Mouse (Mus musculus) lung, postnatal 25 days (tissue): ENCODE measurements around the gene Chmp1a.
A peak's percentile ranks its signal among the peaks of the same experiment; 100 is the strongest.
"Not testable (repeated sequence)": the region's sequence is repeated elsewhere in the genome, so short reads cannot be mapped to it uniquely, and the experiment has no call there.

Experiments used
- DNase-seq: peaks from one replicate; pipeline ENCODE4 v3.0.0; 2022; ENCODE audit warnings: low spot score

Chmp1a gene

DNA sequence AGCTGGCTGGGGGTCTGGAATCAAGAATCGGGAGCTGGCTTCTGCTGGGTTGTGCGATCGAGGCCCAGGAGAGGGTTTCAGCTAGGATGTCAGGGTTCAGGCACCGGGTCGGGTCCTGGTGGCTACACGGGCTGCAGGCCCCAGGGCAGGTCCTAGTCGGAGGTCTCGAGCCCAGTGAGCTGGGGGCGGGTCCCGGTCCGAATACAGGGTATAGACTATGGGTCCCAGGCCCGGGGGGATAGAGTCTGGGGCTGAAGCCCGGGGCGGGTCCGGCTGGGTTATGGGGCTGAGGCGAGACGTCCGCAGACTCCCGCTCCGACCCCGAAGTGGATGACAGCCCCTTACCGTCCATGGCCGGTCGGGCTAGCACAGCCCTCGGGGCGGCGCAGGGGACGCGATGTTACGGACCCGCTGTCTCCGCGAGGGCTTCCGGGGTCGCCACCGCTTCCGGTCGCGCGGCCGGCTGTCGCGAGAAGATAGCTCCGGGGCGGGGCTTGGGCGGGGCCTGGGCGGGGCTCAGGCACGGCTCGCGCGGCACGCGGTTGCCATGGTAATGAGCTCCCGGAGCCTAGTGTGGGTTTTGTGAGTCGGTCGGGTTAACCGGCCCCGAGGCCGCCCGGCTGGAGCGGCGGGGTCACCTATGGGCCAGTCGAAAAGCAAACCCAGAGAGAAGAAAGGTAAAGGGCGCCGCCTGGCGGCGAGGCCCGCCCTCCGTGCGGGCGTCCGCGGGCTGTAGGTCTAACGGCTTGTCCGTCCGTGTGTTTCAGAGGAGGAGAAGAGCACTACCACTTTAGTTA is at the start of gene Chmp1a, which contains the start of gene Spata33:
Chmp1a (minus strand) TSS at position 443 of the 797 bp plus-strand sequence.
Spata33 (plus strand) TSS at position 512 of the 797 bp plus-strand sequence.
- peak; percentile 90 for DNase-seq

DNA sequence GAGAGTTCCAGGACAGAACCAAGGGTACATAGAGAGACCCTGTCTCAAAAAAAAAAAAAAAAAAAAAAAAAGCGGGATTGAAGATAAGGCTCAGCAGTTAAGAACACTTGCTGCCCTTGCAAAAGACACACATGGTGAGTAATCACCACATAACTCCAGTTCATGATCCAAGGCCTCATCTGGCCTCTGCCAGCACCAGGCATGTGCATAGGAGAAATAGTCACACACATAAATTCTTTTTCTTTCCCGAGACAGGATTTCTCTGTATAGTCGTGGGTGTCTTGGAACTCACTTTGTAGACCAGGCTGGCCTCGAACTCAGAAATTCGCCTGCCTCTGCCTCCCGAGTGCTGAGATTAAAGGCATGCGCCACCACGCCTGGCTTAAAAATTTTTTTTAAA is 45.0 kb upstream of the Chmp1a start:
- not testable (repeated sequence) for DNase-seq

DNA sequence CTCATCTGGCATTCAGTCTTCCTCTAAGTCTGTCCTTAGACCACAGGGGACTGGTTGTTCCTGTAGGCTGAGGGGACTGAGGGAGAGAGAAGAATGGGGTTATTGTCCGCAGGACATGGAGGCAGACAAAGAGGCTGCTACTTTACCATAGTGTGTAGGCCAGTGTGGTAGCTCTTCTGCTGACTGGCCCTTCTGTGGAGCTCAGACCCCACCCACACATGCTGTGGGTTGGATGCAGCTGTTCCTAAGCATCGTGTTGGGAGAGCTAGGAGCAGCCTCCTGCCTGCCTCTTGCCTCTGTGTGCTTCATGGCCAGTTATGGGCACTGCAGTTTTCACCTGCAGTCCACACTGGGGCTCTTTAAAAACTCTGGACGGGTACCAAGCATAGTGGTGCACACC is 44.6 kb upstream of the Chmp1a start:
- no peak for DNase-seq

DNA sequence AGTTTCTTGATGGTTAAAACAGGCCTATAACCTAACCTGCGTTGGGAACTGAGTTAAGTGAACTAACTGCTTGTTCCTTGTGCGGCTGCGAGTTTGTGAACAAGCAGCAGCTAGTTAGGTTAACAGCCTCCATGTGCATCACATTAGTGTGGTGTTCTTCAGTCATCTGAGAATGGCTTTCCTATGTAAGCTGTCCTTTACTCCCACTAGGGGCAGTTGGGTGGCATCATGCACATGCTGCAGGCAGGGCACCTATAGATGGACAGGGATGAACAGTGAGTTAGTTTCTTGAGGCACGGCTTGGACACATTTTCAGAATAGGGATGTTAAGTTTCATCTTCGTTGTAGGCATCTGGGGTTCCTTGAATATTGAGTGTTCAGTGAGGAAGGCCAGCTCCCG is 42.6 kb upstream of the Chmp1a start:
- DNase-seq, result no peak

DNA sequence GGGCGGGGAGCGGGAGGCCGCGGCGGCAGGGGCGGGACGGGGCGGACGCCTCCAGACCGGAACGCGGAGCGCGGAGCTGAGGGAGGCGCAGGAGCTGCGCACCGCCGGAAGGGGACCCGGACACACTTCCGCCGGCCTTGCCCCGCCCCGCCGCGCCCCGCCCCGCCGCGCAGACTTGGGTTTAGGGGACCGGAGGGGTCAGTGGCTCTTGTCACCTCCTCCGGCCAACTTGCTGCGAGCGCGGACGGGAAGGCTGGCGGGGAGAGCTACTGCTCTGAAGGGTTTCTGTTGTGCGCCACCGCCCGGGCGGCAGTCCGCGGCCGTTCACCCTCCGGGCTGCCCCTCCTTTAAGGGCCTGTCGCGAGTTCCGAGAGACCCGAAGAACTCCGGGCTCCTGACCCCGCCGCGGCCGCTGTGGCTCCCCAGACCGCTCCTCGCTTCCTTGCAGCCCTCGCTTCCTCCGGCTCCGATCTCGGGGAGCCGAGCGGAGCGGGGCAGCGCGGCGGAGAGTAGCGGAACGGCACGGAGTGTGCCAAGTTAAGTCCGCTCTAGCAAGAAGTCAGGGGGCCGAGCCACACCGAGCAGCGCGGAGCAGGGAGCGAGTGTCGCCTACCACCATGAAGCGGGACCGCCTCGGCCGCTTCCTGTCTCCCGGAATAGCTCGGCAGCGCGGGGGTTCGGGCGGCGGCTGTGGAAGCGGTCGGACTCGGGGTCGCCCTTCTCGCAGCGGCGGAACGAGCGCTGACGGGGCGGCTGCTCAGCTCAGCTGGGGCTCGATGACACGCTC is 41.7 kb upstream of the Chmp1a start, which contains the start of the genes Zfp276 and Vps9d1:
Zfp276 (plus strand) TSS at position 97 of the 787 bp plus-strand sequence.
Vps9d1 (minus strand) TSS at position 250 of the 787 bp plus-strand sequence.
- peak; percentile 81 for DNase-seq

DNA sequence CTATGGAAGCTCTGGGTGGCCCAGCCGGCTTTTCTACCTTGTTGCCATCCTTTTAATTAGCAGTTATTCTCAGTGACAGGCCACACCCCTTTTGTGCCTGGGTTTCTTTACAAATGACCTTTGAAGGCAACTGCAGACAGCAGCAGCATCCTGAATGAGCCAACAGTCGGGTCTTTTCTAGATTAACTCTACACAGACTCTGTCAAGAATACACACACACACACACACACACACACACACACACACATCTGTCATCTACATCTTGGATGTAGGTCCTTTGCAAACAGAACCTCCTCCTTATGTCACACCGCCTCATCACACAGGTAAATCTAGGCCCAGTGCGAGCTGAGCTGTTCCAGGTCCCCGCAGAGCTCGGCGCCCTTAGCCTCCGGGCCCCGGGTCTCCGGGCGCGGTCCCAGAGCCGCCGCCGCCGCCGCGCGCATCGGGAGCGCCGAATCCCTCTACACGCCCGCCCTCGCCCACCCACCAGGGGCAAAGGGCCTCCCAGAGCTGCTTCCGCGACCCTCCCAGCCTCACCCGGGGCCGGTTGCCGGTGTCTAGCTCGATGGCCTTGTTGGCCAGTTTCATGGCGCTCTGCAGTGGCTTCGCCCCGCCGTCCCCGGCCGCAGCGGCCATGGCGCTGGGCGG is 41.0 kb upstream of the Chmp1a start:
- DNase-seq, result no peak

DNA sequence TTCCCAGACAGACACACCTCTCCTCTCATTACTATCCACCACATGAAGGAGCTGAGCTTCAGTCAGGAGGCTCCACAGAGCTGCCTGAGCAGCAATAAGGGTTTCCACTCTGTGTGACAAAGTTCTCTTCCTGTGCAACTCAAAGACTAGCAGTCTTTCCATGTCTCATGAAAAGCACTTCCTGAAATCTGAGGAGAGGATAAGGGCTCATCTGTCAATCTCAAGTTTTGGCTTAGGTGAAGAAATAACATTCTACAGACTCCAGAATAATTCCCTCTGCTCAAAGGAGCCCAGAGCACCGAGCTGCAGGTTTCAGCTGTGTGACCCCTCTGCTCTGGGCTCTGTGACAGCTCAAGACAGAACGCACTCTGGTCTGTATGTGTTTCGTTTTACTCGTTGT is 40.4 kb upstream of the Chmp1a start:
- DNase-seq, result no peak

DNA sequence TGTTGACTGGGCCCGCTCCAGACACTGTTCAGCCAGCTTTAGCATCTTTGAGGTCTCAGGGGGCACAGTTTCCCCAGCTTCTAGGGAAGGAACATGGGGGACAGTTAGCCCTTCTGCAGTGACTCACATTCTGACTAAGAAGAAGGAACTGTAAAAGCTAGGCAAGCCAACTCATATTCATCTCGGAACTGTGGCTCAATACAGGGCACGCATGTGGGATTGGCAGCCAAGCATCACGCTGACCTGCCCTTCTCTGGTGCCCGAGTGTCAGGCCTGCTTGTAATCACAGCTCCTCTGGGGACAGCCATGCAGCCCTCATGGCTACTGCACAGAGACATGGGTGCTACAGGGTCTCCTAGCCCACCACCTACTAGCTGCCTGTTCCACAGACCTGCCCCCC is 38.4 kb upstream of the Chmp1a start:
- DNase-seq, result no peak

DNA sequence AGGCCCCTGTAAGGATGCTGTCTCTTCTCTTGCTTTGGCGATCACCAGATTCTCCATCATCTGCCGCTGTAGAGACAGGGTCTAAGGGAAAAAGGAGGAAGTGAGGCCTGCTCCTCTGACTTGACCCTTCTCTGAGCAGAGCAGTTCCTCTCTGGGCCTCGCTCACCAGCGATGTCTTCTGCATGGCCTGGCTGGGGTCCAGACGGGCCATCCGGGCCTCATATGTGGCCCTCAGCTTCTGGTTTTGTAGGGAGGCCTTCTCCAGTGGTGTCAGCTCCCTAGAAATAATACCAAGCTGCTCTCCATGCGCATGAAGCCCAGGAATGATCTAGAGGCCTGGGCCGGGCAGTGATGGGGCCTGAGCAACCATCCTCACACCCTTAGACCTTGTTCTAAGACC is 36.0 kb upstream of the Chmp1a start:
- DNase-seq, result no peak

DNA sequence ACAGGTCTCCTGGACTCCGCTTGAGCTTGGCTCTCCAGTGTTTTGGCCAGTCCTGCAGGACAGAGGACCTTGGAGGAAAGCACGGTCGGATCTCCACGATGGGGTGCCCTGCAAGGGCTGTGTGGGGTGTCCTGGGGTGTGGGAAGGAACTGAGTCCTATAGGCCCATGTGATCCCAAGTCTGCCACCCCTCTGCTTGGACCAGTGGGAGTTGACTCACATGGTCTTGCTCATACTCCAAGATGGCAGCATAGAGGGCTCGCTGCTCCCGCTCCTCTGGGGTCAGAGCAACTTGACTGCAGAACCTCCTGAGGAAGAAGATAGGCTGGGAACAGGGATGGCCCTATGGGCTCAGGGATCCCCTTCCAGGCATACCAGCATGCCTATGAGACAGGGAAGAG is 35.2 kb upstream of the Chmp1a start:
- DNase-seq, result no peak

DNA sequence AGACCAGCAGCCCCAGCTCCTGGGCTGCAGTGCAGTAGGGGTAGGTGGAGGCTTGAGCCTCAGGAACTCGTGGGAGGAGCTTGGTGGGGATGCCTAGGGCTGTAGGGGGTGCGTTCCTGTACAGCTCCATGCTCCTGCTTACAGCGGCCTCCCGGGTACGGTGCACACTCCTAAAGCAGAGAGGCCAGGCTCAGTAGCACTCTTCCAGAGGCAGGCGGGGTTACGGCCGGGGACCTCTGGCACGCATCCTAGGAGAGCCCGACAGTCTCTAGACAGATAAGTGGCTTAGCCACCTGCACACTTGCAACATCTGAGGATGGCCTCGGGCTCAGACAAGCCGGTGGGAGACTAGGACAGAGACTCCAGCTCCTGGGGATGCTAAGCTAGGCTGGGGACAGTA is 33.0 kb upstream of the Chmp1a start:
- no peak for DNase-seq

DNA sequence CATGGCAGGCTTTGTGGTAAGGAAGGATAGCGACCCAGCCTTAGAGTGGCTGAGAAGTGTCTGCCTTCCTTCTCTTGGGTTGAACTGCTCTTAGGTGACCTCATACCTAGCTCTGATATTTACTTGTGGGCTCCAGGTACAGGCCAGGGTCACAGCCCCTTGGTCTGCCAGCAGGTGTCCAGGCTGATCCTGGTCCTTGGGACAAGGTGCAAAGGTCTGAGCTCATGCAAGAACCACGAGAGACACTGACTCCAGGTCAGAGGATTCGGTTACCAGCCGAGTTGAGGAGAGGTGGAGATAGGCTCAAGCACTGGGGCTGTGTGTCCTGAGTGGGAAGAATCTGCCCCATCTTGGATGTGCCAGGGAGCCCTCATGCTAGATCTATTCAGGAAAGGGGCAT is 31.8 kb upstream of the Chmp1a start:
- no peak for DNase-seq

DNA sequence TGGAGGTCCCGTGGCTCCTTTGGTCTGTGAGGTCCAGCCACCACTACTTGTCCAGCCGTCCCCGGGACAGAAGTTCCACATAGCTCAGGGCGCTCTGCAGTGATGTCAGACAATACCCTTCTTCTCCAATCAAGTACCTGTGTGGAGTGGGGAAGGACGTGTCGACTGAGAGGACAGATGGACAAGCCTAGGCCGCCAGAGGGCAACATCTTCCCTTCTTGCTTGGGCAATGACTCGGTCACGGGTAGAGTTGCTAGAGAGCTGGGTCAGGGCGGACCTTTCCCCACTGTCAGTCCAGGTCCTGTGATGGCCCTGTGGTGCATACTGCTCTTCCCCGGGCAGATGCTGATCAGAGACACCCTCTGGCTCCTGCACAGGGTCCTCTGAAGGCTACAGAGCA is 30.5 kb upstream of the Chmp1a start:
- DNase-seq, result no peak

DNA sequence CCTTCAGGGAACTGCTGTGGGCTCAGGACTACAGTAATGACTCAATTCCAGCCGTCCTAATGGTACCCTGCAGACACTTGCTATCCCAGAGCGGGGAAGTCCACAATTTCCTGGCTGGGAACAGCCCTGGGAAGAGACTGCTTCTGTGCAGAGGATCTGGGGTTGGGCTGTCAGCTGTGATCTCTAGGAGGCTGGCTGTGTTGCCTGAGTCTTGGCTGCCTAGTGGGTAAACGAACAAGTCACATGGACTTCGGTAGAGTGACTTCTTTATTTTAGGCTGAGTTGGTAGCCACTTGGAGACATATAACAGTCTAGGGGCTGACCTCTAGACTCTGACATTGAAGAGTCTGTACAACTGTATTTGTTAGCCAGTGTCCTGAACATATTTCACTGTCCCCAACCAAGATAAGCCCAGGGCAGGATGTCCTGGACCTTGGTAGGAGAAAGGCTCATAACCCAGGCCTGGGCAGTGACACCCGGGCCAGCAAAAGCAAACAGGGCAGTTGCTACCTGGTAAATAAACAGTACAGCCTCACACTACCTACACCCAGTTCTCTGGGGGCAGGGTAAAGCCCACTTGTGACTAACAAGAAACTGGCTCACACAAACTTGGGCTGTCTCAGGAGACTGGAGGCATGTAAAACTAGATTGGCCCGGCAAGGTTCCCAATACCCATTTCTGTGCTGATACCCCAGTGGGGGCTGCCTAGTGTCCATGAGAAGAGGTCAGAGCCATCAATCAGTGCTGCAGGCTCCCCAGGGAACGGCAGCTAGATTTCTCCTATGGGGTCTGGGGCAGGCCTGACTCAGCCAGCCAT is 29.8 kb upstream of the Chmp1a start:
- DNase-seq, result no peak

DNA sequence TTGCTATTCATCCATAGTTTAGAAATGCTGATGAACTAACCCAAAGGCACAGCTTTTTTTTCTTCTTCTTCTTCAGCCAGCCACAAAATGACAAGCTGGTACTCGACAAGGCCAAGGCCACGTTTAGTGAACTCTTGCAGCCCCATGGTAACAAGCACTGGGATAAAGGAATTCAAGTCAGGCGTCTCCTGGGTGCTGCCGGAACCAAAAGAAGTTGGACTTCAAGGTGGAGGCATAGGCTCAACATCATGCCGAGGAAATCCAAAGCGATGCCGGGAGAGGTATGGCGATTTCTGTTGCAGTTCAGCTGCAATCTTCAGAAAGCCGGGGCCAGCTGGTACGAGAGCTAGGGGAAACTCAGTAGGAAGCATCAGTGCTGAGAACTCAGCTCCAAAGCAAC is 26.8 kb upstream of the Chmp1a start:
- no peak for DNase-seq

DNA sequence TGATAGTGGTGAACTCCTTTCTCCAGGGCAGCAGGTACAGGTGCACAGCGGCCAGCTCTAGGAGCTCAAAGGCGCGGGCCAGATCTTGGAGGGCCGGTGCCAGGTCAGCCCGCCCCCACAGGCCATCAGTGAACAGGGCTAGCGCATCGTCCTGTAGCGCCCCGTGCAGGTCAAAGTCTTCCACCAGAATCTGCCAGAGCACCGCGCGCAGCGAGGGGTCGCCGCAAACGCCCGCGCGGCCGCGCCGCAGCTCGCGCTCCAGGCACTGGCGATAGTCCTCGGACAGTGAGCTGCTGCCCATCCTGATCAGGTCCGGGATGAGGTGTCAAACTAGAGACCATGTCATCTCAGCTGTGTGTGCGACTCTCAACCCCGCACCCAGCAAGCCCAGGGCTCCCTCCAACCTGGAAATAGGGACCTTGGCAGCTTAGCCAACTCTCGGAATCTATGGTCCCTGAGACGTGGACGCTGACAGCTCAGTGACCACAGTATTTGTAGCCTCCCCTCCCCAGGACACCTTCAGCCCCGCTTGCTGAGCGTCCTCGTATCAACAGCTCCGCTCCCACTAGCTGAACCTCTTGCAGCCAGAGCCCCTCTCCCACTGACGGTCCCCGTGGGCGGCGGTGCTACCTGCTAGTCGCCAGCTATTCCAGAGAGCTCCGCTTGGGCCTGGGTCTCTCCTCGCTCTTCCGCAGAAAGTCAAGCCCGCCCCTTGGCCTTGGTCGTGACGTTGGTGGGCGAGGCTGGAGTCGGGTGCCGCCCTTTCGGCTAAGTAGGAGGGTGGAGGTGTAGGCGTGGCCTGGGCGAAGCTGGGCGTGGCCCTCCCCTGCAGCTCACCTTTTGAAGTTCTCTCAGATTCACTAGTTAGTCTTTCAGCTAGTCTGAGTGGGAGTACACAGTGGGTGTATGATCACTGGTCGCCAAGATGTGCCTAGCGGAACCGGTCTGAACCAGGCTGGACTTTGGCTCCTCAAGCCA is 23.2 kb upstream of the Chmp1a start, which contains the start of gene Spata2l:
Spata2l (minus strand) TSS at position 714 of the 978 bp plus-strand sequence.
- DNase-seq, result peak; percentile 89

DNA sequence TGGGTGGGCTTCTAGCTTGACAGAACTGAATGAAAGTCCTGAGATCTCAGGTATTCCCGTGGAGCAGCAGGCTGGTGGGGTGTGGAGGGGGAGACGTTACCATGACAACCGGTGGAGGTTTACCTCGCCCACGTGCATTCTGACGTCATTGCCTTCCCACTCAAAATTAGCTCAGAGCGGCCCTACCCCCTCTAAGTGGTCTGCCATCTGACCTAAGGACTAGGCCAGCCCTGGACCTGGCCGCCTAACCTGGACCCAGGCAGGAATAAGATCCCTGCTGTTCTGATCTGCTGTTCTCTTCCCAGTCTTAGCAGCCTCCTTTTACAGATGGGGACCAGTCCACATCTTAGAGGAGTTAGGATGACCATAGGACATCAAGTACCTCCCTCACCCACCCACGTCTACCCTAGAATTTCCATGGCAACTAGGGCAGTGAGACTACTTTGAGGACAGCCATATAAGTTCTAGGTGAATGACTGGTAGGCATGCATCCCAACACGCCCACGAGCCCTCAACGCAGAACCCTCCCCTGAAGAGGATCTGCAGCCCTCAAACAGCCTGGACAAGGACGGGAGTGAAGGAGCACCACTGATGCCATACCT is 22.5 kb upstream of the Chmp1a start:
- DNase-seq, result no peak

DNA sequence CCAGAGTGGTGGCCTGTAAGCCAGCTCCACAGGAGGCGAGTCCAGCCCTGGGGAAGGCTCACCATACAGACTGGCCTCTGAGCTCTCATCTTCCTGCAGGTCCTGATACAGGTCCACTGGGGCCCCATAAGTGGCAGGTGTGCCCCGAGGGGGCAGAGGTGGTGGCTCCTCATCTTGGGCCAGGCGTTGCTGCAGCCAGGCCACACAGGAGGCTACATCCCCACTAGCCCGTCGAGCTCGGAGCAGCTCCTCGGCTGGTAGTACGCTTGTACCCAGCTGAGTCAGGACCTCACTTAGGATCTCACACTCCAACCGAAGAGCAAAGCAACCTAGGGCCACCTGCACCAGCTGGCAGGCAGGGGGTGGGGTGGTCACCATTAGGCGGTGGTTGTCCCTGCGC is 21.2 kb upstream of the Chmp1a start:
- DNase-seq, result no peak

DNA sequence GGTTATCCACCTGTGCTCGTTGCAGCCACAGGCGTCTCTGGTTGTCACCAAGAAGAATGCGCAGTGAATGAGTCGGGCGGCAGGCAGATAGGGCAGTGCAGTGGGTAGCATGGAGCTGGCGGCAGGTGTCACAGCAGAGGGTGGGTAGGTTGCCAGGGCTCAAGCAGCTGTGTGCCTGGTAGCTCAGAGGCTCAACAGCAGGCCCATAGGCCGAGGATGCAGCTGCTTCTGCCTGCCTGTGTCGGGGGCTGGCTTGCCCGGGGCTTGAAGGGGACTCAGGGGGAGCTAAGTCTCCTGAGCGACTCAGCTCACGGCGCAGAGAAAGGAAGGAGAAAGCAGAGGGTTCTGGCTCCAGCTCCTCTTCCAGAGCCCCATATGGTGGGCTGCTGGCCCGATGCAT is 20.7 kb upstream of the Chmp1a start:
- no peak for DNase-seq

DNA sequence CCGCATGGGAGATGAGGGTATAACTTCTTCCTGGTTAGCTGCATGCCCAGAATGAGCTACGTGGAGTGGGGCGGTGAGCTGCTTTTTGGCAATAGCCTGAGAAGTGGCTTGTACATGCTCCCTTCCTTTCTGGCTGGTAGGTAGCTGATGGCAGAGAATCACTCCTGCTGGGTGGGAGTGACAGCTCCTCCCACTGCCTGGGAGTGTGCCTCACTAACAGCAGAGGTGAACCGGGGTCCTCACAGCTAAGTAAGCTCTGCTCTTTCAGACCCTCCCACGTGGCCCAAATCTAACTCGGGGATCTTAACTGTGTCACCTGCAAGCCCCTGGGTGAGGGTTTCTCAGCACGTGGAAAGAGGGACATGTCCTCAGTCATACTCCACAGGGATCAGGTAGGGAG is 20.0 kb upstream of the Chmp1a start:
- no peak for DNase-seq
